In the genomic region with DNA sequence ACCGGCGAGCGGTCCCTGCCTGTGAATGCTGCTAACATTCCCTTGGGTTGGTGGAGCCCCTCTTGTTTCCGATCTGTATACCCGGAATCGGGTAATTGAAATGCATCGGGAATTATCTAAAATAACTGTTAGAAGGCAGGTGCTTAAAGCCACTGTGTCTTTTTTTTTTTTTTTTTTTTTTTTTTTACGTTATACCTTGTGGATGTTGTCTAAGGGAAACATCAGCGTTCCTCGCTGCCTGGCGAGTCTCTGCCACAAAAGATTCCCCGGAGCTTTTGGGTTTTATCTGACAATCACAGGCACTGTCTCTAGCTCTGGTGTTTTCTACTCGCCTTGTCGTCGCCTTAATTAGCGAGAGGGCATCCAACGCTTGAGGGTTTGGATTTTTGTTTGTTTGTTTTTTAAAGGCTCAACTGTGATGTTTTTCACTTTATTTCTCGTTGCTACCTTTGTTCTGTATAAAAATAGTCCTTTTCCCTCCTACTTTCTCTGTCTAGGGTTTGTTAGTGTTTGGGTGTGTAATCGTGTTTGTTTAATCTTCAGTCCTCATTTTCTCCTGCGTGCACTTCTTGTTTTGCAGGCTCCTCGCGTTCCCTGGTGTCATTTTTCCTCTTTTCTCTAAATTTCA, we compare ENCODE assay signal across 8 mouse cellular contexts. TPM values are rescaled to one million over a fixed set of nuclear protein-coding genes. Genes with fewer than 3 reads are reported as not detected.
DNase-seq lines count a peak whose midpoint lies in the region; ATAC-seq and TF ChIP-seq lines count a peak whose summit lies in the region.

No protein-coding gene starts in this region.

- no peak for DNase-seq in kidney, postnatal 0 days (ENCODE audit: low spot score)
- DNase-seq in kidney, adult 11 months, result no peak
- peak; percentile 16 for DNase-seq in induced T-regulatory cell, adult 2 months (ENCODE audit: low read depth)
- DNase-seq in spleen, postnatal 36 days (ENCODE audit: low spot score in 2 of 2), result no peak

- TF ChIP-seq POLR2A in myocyte (IDR thresholded peaks at IDR 0.05; ENCODE audit: insufficient read length, low read depth), result no peak

- no peak for TF ChIP-seq CTCF in kidney, postnatal 0 days (IDR thresholded peaks at IDR 0.05; ENCODE audit: low read depth)

- H3K9ac ChIP-seq in kidney, postnatal 0 days (ENCODE audit: low read depth, low read length), result 0 out of 2 replicates have a peak overlapping the region, but pooled peaks have one; percentile 81
- H3K9ac ChIP-seq in embryonic facial prominence, embryonic 12.5 days, result 0 out of 2 replicates have a peak overlapping the region, but pooled peaks have one; percentile 85

- H3K27me3 ChIP-seq in kidney, postnatal 0 days (ENCODE audit: insufficient read depth, low read length), result no peaks in the 10 kb centered on the region
- no peaks in the 10 kb centered on the region for H3K27me3 ChIP-seq in embryonic facial prominence, embryonic 12.5 days
- no peaks in the 10 kb centered on the region for H3K27me3 ChIP-seq in myocyte (ENCODE audit: control insufficient read depth, insufficient read depth, insufficient read length)

- no peaks in the 10 kb centered on the region for H3K4me1 ChIP-seq in kidney, postnatal 0 days (replicated peaks; ENCODE audit: insufficient read depth, low read length)
- H3K4me1 ChIP-seq in embryonic facial prominence, embryonic 12.5 days, result peaks cover 14% of the 10 kb centered on the region

- no peak overlapping the region for H3ac ChIP-seq in myocyte (ENCODE audit: control insufficient read depth, insufficient read length)

- 2% methylated on average over 22 of the region's 22 CpGs for WGBS in kidney, postnatal 0 days
- under 1% methylated on average over 22 of the region's 22 CpGs for WGBS in embryonic facial prominence, embryonic 12.5 days

- peak overlapping the region; percentile 89 for H3K4me2 ChIP-seq in kidney, postnatal 0 days (ENCODE audit: low read length)
- peak overlapping the region; percentile 65 for H3K4me2 ChIP-seq in embryonic facial prominence, embryonic 12.5 days (replicated peaks)
- H3K4me2 ChIP-seq in myocyte (ENCODE audit: low read depth), result peak overlapping the region; percentile 91

- peaks cover 16% of the 10 kb centered on the region for H3K79me2 ChIP-seq in myocyte (ENCODE audit: control insufficient read depth, insufficient read depth)

- no peak for ATAC-seq in kidney, postnatal 0 days (replicated peaks; ENCODE audit: low FRiP score, low read depth)
- ATAC-seq in embryonic facial prominence, embryonic 12.5 days (ENCODE audit: insufficient number of reproducible peaks, insufficient read depth, low FRiP score, low TSS enrichment), result no peak; the same call in 1 of the 2 replicates
- no peak for ATAC-seq in monocyte, adult 5-6 weeks (replicated peaks; ENCODE audit: insufficient number of reproducible peaks, low FRiP score, low TSS enrichment, poor library complexity, severe bottlenecking)
- ATAC-seq in erythroid progenitor cell, adult 5-6 weeks (replicated peaks; ENCODE audit: low FRiP score, poor library complexity, severe bottlenecking), result no peak

- H3K27ac ChIP-seq in kidney, postnatal 0 days, result no peak overlapping the region
- peak overlapping the region; percentile 32; the same call in 1 of the 2 replicates for H3K27ac ChIP-seq in embryonic facial prominence, embryonic 12.5 days

- no peaks in the 10 kb centered on the region for H3K9me3 ChIP-seq in kidney, postnatal 0 days (replicated peaks; ENCODE audit: low read length)
- H3K9me3 ChIP-seq in embryonic facial prominence, embryonic 12.5 days, result no peaks in the 10 kb centered on the region

- peak overlapping the region; percentile 82 for H3K4me3 ChIP-seq in kidney, postnatal 0 days (replicated peaks; ENCODE audit: low read depth, low read length)
- peak overlapping the region; percentile 83 for H3K4me3 ChIP-seq in embryonic facial prominence, embryonic 12.5 days
- H3K4me3 ChIP-seq in myocyte, result peak overlapping the region; percentile 17

- no peaks in the 10 kb centered on the region for H3K36me3 ChIP-seq in kidney, postnatal 0 days (ENCODE audit: insufficient read depth, low read length)
- H3K36me3 ChIP-seq in embryonic facial prominence, embryonic 12.5 days, result no peaks in the 10 kb centered on the region
- no peaks in the 10 kb centered on the region for H3K36me3 ChIP-seq in myocyte (ENCODE audit: control insufficient read depth, insufficient read depth)

TF ChIP-seq in myocyte, 11 proteins besides CTCF, POLR2A, EP300 and RAD21:
- TF ChIP-seq SRF (IDR thresholded peaks at IDR 0.05; ENCODE audit: control insufficient read depth, insufficient read length, low read depth), result no peak

RNA-seq across cellular contexts. Expression of a gene that starts 0.7 kb away (rescaled TPM):
- 12.4 and 12.9 TPM in 2 replicates for polyA plus RNA-seq in kidney, postnatal 0 days (2015; fragmentation: Nextera tagmentation; extraction: Ambion mirVana)
- polyA plus RNA-seq in embryonic facial prominence, embryonic 12.5 days (2016; fragmentation: Nextera tagmentation; extraction: Ambion mirVana), result 31.5 and 35.0 TPM in 2 replicates
- 27.2 TPM for polyA plus RNA-seq in myocyte (2012; fragmentation: generic; extraction: Trizol)
- 0.11 TPM in 1 of 3 replicates, not detected in the others for total RNA-seq in monocyte, adult 5-6 weeks (2017)
- total RNA-seq in erythroid progenitor cell, adult 5-6 weeks (2015; ENCODE audit: low replicate concordance), result not detected in 2 replicates
- total RNA-seq in erythroid progenitor cell, adult 5-6 weeks (2017; ENCODE audit: low replicate concordance), result not detected in 2 replicates

Comparison
In these comparisons a context has a peak if more than half of its experiments do, and no peak if none do; other contexts are left out.
1. H3K4me3 ChIP-seq: peak in every context shown above with its lines; median percentile 83 in embryonic facial prominence, embryonic 12.5 days; 82 in kidney, postnatal 0 days; 17 in myocyte.